In the genomic region with DNA sequence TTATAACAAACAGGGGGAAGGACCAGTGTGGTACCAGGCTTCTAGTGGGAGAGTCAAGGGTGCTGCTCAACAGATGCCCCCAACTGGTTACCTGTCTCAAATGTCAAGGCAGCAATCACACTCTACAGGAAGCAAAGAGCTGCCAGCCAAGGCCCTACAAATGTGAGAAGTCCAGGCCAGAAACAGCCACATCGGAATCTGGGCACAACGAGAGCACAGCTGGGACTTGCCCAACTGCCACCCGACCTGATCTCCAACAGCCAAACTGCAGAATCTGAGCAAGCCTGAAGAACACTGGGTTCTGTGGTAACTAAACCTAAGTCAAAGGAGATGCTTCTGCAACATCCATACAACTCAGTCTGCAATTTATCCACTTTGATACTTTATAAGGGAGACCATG, we compare ENCODE assay signal across 18 mouse cellular contexts. TPM values are rescaled to one million over a fixed set of nuclear protein-coding genes. Genes with fewer than 3 reads are reported as not detected.
"Had no signal": no experiment of that assay in that cellular context is flagged by ENCODE, and none has a peak within 500 bp of the region (broad histone marks: within the 10 kb centered on the region; RNA-seq: fewer than 3 reads in every experiment).

No protein-coding gene starts in this region.

- ATAC-seq: liver, postnatal 0 days; lung, postnatal 0 days; midbrain, embryonic 13.5 days had no signal

- DNase-seq: kidney, adult 18-20 months; kidney, adult 9 months; kidney, postnatal 14 days; kidney, postnatal 4 days; left cerebral cortex, postnatal 4 days; liver, postnatal 0 days; lung, embryonic 14.5 days; right cerebral cortex, postnatal 4 days; spleen, adult 18-20 months; thymus, postnatal 25 days had no signal

- H3K27ac ChIP-seq: limb, embryonic 12.5 days; limb, embryonic 15.5 days; liver, embryonic 14.5 days; macrophage; midbrain, embryonic 13.5 days had no signal

- H3K4me1 ChIP-seq: limb, embryonic 12.5 days; limb, embryonic 15.5 days; midbrain, embryonic 13.5 days had no signal

- H3K27me3 ChIP-seq: limb, embryonic 12.5 days; limb, embryonic 15.5 days; midbrain, embryonic 13.5 days had no signal

- H3K4me2 ChIP-seq: limb, embryonic 12.5 days; limb, embryonic 15.5 days; liver, embryonic 11.5 days; lung, embryonic 14.5 days; midbrain, embryonic 13.5 days had no signal

- H3K9ac ChIP-seq: limb, embryonic 12.5 days; limb, embryonic 15.5 days; liver, embryonic 14.5 days; liver, postnatal 0 days; lung, embryonic 14.5 days; midbrain, embryonic 13.5 days had no signal

- H3K4me3 ChIP-seq: limb, embryonic 12.5 days; limb, embryonic 15.5 days; midbrain, embryonic 13.5 days had no signal

- H3K9me3 ChIP-seq: limb, embryonic 12.5 days; limb, embryonic 15.5 days; midbrain, embryonic 13.5 days had no signal

RNA-seq across cellular contexts. Expression of a gene that starts 31.1 kb away (rescaled TPM):
- total RNA-seq: megakaryocyte, adult 5-6 weeks had no signal
- polyA plus RNA-seq: macrophage had no signal
